Mouse (Mus musculus): Measurements from ENCODE around the gene Prkn.

The Prkn gene

DNA sequence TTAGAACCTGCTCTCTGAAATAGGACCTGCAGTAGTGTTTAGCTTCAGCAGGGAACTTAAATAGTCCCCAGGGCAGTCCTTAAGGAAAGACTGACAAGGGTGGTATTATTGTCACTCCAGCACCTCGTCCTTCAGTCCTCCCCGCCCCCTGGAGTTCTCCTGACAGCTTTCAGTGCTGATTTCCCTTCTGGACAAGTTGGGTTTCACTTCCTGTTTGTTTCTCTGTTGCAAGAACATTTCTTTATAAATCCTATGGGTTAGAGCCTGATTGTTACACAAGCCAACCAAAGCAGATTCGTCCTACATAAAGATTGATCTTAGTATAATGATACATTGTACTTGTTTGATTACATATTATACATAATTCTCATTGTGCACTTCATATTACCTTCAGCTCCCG, 142.0 kb downstream of the Prkn start:
- in situ Hi-C loops (cut with MboI, MseI): no loop called here

DNA sequence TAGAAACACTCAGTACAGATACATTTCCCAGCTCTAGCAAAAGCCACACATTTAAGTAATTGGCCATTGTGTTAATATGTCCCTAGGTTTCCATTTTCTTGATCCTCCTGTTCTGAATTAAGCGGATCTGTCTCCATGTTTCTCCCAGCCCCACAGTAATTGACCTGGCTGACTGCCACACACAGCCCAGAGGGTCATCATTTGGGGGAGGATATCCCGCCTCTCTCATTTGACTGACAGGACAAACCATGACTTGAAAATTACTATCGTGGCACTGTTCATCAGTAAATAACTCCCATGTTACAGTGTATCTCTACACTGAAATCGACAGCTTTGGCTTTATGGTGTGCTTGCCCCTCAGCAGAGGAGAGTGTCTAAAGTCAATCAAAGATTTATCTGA, 146.9 kb downstream of the Prkn start:
- in situ Hi-C loops (cut with MboI, MseI): no loop called here

DNA sequence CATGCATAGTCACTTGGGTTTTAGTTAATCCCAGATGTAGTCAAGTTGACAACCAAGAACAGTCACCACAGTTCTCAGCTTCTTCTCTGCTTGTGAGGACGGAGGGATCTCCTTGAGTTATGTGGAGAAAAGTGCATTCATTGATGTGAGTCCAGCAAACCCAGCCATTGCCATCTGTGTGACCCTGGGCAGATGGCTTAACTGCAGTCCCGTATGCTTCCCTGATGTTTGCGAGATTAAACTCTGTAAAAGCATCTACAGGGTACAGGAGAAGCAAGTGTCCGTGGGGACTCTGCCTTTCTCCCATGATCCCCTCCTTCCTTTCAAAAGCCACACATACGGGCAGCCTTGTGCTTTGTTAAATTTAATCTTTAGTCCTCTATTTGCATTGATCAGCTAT, 157.1 kb downstream of the Prkn start:
- in situ Hi-C loops (cut with MboI, MseI): no loop called here

DNA sequence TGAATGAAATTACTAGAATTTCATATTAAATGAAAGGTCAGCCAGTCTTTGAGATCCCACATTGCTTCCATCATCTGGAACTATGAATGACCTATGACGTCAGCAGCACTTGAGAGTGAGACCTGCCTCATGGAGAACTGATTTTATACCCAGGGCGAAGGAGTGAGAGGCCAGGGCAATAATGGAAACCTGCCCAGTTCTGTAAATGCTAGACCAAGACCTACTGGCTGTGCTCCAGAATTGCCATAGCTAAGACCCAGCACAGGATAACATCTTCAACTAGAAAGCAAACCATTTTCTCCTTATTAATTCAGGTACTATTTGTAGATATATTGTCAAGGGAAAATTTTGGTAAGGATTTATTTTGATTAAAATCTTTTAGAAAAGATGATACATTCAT, 183.2 kb downstream of the Prkn start:
- in situ Hi-C loops (cut with MboI, MseI): no loop called here

DNA sequence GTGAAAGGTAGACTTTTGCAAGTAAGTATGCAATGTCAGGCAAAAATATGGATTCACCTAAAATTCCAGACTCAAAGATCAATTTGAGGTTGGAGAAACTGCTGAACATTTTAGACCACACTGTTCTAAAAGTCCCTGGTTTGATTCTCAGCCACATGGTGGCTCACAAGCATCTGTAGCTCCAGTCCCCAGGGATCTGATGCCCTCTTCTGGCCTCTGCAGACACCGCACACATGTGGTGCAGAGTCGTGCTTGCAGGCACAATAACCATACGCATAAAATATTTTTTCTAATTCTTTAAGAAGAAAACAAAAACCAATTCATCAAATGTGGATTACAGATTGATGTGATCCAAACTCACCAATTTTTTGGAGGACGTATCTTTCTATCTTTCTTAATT, 189.2 kb downstream of the Prkn start:
- in situ Hi-C loops (cut with MboI, MseI): no loop called here

GRCm38 (mm10) chr17:11030936-11031335, 190.8 kb downstream of the Prkn start:
- in situ Hi-C loops (cut with MboI, MseI): no loop called here

- in situ Hi-C loops (cut with MboI, MseI): no loop called here
Measured at GRCm38 (mm10) chr17:11032366-11032765, 192.2 kb downstream of the Prkn start.

GRCm38 (mm10) chr17:11033594-11033993, 193.4 kb downstream of the Prkn start:
- in situ Hi-C loops (cut with MboI, MseI): no loop called here

DNA sequence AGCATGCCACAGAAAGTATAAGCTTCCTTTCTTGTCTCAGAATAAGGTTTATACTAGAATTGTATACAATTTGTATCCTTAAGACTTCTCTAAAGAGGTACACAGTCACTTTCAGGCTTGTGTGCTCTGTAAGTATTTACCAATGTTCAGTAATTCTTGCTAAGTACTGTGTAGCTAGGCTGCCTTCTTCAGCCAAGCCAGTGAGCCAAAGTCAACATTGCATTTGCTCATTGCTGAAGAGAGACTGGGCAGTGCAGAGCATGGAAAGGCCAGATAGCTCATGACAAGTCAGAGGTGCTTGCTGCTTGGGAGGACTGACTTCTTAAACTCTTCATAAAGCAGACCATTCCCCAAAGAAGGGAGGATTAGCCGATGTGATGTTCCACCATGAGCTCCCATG, 198.1 kb downstream of the Prkn start:
- in situ Hi-C loops (cut with MboI, MseI): no loop called here

- in situ Hi-C loops (cut with MboI, MseI): no loop called here
Measured at GRCm38 (mm10) chr17:11058986-11059385, 218.8 kb downstream of the Prkn start.

DNA sequence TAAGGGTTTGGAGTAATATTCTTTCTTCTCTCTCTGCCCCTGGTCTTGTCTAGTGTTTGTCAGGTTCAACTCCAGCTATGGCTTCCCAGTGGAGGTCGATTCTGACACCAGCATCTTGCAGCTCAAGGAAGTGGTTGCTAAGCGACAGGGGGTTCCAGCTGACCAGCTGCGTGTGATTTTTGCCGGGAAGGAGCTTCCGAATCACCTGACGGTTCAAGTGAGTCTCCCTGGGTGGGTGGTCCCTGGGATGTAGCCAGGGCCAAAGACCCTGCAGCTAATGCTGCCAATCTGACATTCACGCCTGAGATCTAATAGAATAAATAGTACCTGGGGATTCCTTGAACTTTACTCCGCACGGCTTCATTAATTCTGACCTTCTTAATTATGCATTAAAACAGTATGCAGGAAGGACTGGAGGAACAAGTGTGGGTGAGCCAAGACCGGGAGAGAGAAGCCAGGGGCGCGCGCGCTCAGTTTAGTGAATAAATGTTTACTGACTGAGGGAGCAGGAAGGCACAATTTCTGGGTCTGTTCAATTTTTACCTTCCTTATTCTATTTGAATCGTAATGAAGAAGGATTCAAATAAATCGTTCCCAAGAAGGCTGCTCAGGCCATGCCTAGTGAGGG, 227.0 kb downstream of the Prkn start:
- in situ Hi-C loops (cut with MboI, MseI): no loop called here

- in situ Hi-C loops (cut with MboI, MseI): no loop called here
Measured at GRCm38 (mm10) chr17:11067704-11068475, 227.7 kb downstream of the Prkn start.

DNA sequence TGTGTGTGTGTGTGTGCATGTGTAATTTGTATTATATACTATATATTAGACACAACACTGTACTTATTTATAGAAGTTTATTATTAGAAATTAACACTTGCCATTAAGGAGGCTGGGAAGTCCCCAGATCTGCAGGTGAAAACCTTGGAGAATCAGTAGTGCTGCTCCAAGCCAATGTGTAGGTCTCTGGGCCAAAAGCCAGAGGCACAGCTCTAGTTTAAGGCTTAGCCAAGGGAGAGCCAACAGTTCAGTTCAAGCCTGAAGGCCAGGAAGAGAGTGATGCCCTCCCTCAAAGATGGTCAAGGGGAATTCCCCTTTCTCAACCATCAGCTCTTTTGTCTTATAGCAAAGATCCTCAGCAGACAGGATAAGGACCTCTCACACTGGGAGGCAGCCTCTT, 230.8 kb downstream of the Prkn start:
- in situ Hi-C loops (cut with MboI, MseI): no loop called here

- in situ Hi-C loops (cut with MboI, MseI): no loop called here
Measured at GRCm38 (mm10) chr17:11076319-11076903, 236.2 kb downstream of the Prkn start.

GRCm38 (mm10) chr17:11086492-11086891, 246.3 kb downstream of the Prkn start:
- in situ Hi-C loops (cut with MboI, MseI): no loop called here

GRCm38 (mm10) chr17:11087088-11087487, 246.9 kb downstream of the Prkn start:
- in situ Hi-C loops (cut with MboI, MseI): no loop called here

- in situ Hi-C loops (cut with MboI, MseI): no loop called here
Measured at GRCm38 (mm10) chr17:11087823-11088222, 247.6 kb downstream of the Prkn start.

- in situ Hi-C loops (cut with MboI, MseI): no loop called here
Measured at GRCm38 (mm10) chr17:11089361-11089760, 249.2 kb downstream of the Prkn start.

DNA sequence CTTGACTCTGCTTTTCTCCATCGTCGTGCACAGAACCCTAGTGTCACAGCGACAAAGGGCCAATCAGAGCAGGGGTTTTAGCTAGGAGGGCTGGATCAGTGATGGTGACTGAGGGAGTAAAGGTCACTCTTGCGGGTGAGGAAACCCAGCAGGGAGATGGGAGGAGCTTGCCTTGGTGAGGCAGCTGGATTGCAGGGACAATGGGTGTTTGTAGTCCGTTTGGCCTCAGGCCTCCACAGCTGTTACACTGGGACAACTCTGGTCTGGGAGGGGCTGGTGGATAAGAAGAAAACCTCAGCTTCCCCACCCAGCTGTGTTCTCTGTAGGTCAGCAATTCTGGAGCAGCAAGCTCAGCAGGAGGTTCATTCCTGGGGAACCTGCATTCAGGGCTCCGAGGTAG, 252.7 kb downstream of the Prkn start:
- in situ Hi-C loops (cut with MboI, MseI): no loop called here

DNA sequence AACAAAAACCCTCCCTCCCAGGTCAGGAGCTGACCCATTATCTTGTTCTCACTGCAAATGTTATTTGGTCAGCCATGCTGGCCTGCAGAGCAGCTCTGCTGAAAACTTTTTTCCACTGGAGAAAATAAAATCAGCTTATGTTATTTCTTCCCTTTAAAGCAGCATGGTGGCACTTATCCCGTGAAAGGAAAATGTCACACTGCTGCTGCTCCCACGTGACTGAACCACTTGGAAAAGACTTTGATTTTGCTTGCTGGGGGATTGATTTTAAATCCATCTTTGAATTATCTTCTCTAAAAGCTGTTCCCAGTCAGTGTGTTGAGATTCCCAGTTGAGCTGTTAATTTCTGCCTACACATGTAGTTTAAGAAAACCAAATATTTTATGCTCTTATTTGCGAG, 253.1 kb downstream of the Prkn start:
- in situ Hi-C loops (cut with MboI, MseI): no loop called here

DNA sequence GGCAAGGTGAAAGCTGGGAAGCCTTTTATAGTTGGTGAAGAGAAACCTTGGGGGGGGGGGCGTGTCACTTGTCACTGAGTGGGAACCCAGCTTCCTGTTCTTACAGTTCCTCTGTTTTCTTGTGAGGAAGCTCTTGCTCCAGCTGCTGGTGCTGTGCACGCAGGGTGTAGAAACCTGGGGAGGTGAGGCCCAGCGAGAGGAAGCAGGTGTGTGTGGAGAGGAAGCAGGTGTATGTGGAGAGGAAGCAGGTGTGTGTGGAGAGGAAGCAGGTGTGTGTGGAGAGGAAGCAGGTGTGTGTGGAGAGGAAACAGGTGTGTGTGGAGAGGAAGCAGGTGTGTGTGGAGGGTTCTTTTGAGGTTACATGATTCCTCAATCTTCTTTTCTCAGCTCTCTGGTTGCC, 266.8 kb downstream of the Prkn start:
- in situ Hi-C loops (cut with MboI, MseI): no loop called here

DNA sequence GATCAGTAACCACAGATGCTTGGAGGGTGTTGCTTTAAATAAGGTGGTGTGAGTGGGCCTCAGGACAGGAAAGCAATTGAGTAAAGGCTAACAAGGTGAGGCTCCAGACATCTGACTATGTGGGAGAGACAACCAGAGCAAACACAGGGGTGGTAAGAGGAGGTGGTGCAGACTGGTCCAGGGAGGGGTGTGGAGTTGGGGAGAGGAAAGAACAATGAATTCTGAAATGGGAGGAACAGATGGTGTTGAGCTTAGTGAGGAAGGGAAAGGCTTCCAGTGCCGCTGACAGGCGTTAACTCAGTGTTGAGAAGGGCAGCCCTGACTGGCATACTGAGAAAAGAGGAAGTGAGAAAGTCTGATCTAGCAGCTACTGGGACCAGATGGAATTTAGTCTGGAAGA, 267.7 kb downstream of the Prkn start:
- in situ Hi-C loops (cut with MboI, MseI): no loop called here

DNA sequence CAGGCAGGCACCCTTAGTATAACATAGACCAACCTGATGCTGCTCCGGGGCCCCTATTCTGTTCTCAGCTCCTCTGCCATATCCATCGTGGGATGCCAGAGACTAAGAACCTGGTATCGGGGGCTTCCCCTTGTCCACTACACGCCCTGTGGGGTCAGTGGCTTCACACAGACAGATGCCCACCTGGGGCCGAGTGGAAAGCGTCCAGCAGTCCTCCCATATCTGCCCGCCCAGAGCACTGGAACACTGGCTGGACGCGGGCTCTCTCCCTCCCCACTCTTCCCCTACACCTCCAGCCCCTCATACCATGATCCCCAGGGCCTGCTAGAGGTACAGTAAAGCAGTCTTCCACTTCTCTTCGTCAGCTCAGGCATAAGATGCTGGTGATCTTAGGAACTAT, 277.3 kb downstream of the Prkn start:
- in situ Hi-C loops (cut with MboI, MseI): loop anchor here (5.0 to 10.0 kb wide), 2 partner anchors 555 to 1287 kb away; no protein-coding TSS in a partner anchor
